Mouse (Mus musculus) CH12F3 (cell line): ENCODE data around the gene Tac4.

Source experiments
- in situ Hi-C: fragments of 300-500 bp; cut with MboI; formaldehyde crosslinking; loops from 2 replicates; pipeline ENCODE4 v1.14.3; 2020; ENCODE audit warnings: low sequenced_read_pairs

Gene Tac4

GRCm38 (mm10) chr11:95258490-95258889 lies 2.8 kb upstream of the Tac4 start:
- in situ Hi-C loops: loop anchor here (10.0 kb wide), 1 partner anchor 266 kb away; no protein-coding TSS in a partner anchor

- in situ Hi-C loops: loop anchor here (10.0 kb wide), 1 partner anchor 266 kb away; no protein-coding TSS in a partner anchor
Measured at GRCm38 (mm10) chr11:95259088-95259849, 2.1 kb upstream of the Tac4 start.

GRCm38 (mm10) chr11:95263816-95264454 lies 2.6 kb downstream of the Tac4 start:
- in situ Hi-C loops: no loop called here

GRCm38 (mm10) chr11:95264455-95265013 lies 3.2 kb downstream of the Tac4 start:
- in situ Hi-C loops: no loop called here

- in situ Hi-C loops: no loop called here
Measured at GRCm38 (mm10) chr11:95266540-95267245, 5.4 kb downstream of the Tac4 start.

- in situ Hi-C loops: no loop called here
Measured at GRCm38 (mm10) chr11:95273661-95274060, 12.3 kb downstream of the Tac4 start.

GRCm38 (mm10) chr11:95274613-95275012 lies 13.3 kb downstream of the Tac4 start:
- in situ Hi-C loops: no loop called here

GRCm38 (mm10) chr11:95276056-95276455 lies 14.7 kb downstream of the Tac4 start:
- in situ Hi-C loops: no loop called here

- in situ Hi-C loops: no loop called here
Measured at GRCm38 (mm10) chr11:95279061-95279659, 17.8 kb downstream of the Tac4 start.

GRCm38 (mm10) chr11:95282331-95282730 lies 21.0 kb downstream of the Tac4 start:
- in situ Hi-C loops: no loop called here

GRCm38 (mm10) chr11:95291998-95292397 lies 30.7 kb downstream of the Tac4 start:
- in situ Hi-C loops: no loop called here

- in situ Hi-C loops: no loop called here
Measured at GRCm38 (mm10) chr11:95293017-95293624, 31.8 kb downstream of the Tac4 start.

GRCm38 (mm10) chr11:95295736-95296135 lies 34.4 kb downstream of the Tac4 start:
- in situ Hi-C loops: no loop called here

GRCm38 (mm10) chr11:95298146-95298545 lies 36.8 kb downstream of the Tac4 start:
- in situ Hi-C loops: no loop called here

GRCm38 (mm10) chr11:95299886-95300285 lies 38.6 kb downstream of the Tac4 start:
- in situ Hi-C loops: no loop called here

- in situ Hi-C loops: no loop called here
Measured at GRCm38 (mm10) chr11:95301772-95302171, 40.4 kb downstream of the Tac4 start.

GRCm38 (mm10) chr11:95305600-95305999 lies 44.3 kb downstream of the Tac4 start:
- in situ Hi-C loops: no loop called here

- in situ Hi-C loops: no loop called here
Measured at GRCm38 (mm10) chr11:95307526-95307925, 46.2 kb downstream of the Tac4 start.

GRCm38 (mm10) chr11:95309510-95310006 lies 48.2 kb downstream of the Tac4 start:
- in situ Hi-C loops: no loop called here

- in situ Hi-C loops: no loop called here
Measured at GRCm38 (mm10) chr11:95310007-95310647, 48.8 kb downstream of the Tac4 start, which contains the start of gene Kat7. TSS of gene Kat7 (minus strand) at chr11:95310246.
